Mouse (Mus musculus) lung, adult 10 weeks (tissue): ENCODE results near the gene Obox1. TPM values are rescaled to one million over a fixed set of nuclear protein-coding genes. Genes with fewer than 3 reads are reported as not detected.

Experiments used
- polyA plus RNA-seq: library from polyadenylated mRNA; stranded (reverse); fragments of 350-450 nt; fragmentation: Illumina TruSeq; extraction: RNeasy Lipid Tissue Mini Kit (QIAGEN cat#74804); gene quantifications from one replicate; pipeline ENCODE4 v1.2.3, GENCODE M21; 2014; ENCODE audit warnings: low read depth, low replicate concordance; ENCODE audit not compliant: insufficient read depth

Obox1 gene
- not detected for polyA plus RNA-seq

DNA sequence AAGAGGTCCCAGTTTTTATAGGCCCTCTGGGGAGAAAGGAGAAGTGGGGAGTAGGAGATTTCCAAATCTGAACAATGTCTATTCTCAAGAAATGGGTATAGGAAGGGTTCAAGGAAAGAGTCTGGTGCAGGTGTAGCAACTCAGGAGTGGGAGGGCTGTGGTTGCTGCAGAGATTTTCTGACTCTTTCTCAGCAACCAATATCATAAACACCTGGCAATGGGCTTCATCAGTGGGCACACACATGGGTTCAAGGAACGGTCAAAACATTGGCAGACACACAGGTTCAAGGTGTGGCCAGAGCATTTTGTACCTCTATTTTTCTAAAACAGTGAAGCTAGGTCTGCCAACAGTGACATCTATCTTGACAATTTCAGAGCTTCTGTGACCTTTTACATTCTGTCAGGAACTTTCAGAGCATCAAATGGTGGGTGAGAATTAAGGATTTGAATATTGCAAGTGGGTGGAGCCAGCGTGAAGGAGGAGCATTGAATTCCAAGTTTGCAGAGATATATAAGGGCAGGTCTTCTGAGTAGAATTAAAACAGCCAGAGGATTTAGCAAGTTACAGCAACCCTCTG is at the start of gene Obox1, which contains the start of gene Obox2:
Gene Obox1 (plus strand): TSS at position 528 of the 578 bp plus-strand sequence.
Gene Obox2 (plus strand): TSS at position 301 of the 578 bp plus-strand sequence.

Other genes starting within 250 kb of the Obox1 start
- not detected for gene Obox2, start 227 bp upstream of the Obox1 start, polyA plus RNA-seq